Mouse (Mus musculus) adipocyte (in vitro differentiated cells): ENCODE data around the gene Hdac9.

Experiments
- DNase-seq: peaks from one replicate; pipeline ENCODE4 v3.0.0-alpha.2; 2016; ENCODE audit warnings: low spot score

Hdac9 gene

DNA sequence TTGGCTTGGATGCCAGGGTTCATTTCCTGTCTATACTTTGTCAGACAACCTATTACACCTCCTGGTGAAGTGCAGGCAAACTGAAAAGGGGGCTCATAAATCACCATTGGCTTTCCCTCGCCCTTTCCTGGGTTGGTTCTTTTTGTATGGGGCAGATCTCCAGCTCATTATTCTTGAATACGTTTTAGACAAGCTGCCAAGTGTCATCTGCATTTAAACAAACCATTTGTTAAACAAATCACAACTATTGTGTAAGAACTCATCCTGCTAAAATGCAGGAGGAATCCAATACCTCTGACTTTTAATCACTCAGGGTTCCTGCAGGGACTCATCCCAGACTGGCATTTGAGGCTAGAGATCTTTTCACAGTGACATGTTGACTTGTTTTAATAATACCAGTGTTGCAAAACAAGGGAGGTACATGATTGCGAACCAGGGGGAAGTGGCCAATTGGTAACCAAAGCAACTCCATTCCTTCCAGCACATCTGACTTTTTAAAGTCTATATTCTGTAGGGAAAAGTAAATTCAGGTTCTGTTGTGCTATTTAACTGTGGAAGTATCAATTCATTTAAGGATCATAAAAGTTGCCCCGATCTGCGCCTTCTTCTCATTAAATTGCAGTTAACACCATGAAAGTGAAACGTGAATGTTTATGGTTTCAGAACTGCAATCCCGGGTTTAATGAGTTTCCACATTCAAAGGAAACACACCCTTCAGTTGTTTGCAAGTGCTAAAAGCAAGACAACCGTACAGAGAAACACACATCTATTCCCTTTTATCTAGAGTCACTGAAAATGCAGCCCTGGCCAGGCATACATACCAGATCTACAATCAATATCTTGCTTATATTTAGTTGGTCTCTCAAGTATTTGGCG is 696.6 kb downstream of the Hdac9 start:
- DNase-seq = peak; percentile 11

GRCm38 (mm10) chr12:34218561-34218960 is 698.3 kb downstream of the Hdac9 start:
- no peak for DNase-seq

DNA sequence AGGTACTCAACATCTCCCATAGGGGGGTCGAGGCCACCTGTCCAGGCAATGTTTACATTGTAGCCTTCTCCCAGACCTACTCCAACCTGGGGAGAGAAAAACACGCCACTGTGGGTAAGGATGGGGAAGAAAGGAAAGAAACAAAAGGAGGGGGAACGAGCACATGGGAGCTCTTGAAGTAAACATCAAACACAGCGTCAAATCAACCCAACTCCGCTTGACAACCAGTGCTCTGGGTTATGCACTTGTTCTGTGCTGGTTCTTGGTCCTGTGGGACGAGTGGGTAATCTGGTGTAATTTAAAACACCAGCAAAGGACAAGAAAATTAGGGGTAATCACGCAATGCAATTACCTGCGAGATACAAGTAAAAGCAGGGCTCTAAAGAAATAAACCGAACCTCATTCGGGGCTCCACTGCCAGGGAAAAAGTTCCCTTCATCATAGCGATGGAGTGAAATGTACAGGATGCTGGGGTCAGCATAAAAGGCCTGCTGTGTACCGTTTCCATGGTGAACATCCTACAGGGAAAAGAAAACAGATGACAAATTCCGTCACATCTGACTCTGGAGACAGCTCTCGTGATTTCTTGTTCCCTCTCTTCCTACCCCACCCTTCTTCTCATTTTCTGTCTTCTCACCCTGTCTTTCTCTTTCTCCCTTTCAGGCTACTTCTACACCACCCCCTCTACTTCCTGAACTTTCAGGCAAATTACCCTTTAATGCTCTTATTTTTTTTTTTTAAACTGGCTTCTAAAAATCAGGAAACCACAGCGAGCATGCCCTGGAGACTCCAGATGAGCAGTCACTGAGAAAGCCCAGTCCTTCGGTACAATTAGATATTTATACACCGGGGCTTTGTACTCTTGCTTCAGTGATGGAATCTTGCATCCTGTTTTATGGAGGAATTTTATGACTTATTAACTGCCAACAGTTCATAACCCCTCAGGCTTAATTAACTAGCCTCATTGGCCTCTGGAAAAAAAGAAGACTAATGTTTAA is 701.6 kb downstream of the Hdac9 start:
- no peak for DNase-seq

GRCm38 (mm10) chr12:34212162-34212561 is 704.7 kb downstream of the Hdac9 start:
- no peak for DNase-seq

- peak; percentile 66 for DNase-seq
Measured at GRCm38 (mm10) chr12:34201471-34201870, 715.4 kb downstream of the Hdac9 start.

- DNase-seq = no peak
Measured at GRCm38 (mm10) chr12:34200030-34200446, 716.9 kb downstream of the Hdac9 start.

DNA sequence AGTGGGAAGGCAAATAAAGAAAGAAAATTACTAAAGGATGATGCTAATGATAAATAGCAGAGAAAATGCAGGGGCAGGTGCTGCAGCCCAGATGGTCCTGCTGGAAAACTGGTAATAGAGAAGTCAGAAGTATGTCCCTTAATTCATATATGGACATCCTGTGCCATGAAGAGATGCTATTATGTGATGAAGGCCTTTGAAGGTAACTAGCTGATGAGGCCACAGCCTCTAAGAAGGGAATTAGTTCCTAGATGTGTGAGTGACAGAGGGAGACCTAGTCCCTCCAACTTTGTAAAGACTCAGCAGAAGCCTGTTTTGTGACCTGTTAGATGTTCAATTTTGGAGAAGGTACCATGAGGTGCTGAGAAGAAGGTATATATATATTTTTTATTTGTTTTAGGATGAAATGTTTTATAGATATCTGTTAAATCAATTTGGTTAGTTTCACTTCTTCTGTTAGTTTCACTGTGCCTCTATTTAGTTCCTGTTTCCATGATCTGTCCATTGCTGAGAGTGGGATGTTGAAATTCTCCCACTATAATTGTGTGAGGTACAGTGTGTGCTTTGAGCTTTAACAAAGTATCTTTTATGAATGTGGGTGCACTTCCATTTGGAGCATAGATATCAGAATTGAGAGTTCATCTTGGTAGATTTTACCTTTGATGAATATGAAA is 721.6 kb downstream of the Hdac9 start:
- no peak for DNase-seq

- peak; percentile 68 for DNase-seq
Measured at GRCm38 (mm10) chr12:34194116-34194515, 722.8 kb downstream of the Hdac9 start.

GRCm38 (mm10) chr12:34191246-34191645 is 725.6 kb downstream of the Hdac9 start:
- DNase-seq = no peak

- no peak for DNase-seq
Measured at GRCm38 (mm10) chr12:34178931-34179330, 738.0 kb downstream of the Hdac9 start.

GRCm38 (mm10) chr12:34176790-34177189 is 740.1 kb downstream of the Hdac9 start:
- no peak for DNase-seq

- DNase-seq = no peak
Measured at GRCm38 (mm10) chr12:34173036-34173435, 743.9 kb downstream of the Hdac9 start.

DNA sequence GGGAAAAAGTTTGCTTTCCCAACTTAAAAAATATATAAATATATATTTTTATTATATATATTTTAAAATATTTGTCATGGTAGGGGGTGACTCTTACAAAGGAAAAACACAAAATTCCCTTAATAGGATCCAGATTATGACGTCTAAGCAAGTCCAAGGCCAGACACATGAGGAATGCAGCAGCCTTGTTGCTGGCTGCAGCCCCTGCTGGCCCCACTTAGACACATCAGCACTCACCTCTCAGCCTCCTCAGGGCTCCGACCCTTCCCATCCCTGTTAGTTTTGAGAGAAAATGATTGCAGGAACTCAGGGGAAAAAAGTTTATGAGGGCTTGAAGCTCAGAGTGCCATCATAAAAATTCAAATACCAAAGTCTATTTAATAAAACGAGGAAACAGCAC is 746.3 kb downstream of the Hdac9 start:
- no peak for DNase-seq

DNA sequence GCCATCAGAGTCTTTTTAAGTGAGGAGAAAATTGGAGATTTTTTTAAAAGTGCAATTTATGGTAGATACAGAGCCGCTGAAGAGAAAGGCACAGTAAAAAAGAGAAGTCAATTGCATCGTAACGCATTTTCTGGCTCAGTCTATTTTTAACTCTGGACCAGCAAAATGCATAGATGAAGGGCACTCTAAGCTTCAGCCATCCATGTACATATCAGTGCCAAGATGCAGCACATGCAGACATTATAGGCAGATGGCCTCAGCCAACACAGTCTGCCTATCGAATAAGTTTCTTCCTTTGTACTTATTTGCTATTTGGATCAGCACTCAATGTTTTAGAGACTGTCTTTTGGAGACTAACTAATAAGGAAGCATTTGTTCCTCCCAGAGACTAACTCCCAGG is 751.2 kb downstream of the Hdac9 start:
- DNase-seq = no peak

GRCm38 (mm10) chr12:34156301-34156700 is 760.6 kb downstream of the Hdac9 start:
- DNase-seq = no peak

DNA sequence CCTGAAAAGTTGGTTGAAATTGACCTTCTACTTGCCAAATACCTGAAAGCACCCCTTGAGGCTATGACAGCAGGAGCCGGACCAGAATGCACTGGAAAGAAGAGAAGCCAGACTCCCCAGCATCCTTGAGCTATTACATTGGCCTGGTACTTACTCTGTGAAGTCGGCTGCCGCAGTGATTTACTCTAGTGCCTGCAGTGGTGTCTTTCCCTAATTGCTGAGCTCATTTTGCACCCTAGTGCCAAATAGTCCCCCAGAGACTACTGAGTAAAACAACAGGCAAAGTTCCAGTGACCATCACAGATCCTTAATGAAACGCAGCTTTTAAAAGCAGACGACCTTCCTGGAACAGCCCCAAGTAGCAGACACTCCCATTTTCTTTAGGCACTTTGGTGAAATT is 761.2 kb downstream of the Hdac9 start:
- DNase-seq = no peak

- no peak for DNase-seq
Measured at GRCm38 (mm10) chr12:34154757-34155156, 762.1 kb downstream of the Hdac9 start.

- no peak for DNase-seq
Measured at GRCm38 (mm10) chr12:34151336-34151735, 765.6 kb downstream of the Hdac9 start.

DNA sequence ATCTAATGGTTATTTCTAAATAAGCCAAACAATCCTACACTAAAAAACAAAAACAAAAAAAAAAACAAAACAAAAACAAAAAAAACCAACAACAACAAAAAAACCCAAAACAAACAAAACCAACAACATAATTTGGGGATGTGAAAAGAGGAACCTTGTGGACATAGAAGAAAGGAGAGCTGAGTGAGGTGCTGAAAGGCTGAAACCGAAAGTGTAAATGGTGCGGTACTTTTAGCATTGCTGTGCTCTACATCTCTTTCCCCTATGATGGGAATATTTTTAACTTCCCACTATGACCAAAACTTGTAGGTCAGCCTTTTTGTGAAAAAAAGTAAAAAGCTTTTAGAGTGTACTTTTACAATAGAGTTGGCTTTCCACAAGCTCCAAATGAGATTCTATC is 774.2 kb downstream of the Hdac9 start:
- no peak for DNase-seq

DNA sequence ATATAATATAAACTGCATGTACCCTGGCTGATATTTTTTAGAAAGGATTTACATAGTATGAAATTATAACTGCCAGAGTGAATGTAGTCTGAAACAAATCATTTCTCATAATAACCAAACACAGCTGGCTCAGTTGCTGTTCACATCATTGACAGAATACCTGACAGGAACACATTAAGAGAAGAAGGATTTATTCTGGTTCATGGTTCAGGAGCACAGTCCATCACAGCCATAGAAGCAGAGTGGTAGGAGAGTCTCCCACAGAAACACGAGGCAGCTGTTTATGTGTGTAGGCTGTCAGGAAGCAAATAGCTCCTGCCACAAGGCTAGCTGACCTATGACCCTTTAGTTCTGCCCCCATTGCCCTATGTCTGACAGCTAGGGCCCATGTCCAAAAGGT is 803.6 kb downstream of the Hdac9 start:
- DNase-seq = no peak

GRCm38 (mm10) chr12:34092953-34093352 is 823.9 kb downstream of the Hdac9 start:
- DNase-seq = no peak

GRCm38 (mm10) chr12:34091851-34092250 is 825.0 kb downstream of the Hdac9 start:
- no peak for DNase-seq
